Mouse (Mus musculus) heart, postnatal 14 days (tissue): ENCODE data around the gene Zfp169. TPM values are rescaled to one million over a fixed set of nuclear protein-coding genes. Genes with fewer than 3 reads are reported as not detected.

ENCODE experiments used
- DNase-seq, 2 experiments: peaks; one replicate each; pipeline ENCODE4 v3.0.0; 2021 to 2022
- intact Hi-C: fragments of 180-260 bp; cut with DNase I; formaldehyde crosslinking; loops from one replicate; pipeline ENCODE4 v1.15.1; 2025
- long read RNA-seq, 2 experiments: library from polyadenylated mRNA; stranded (forward); transcript quantifications; one replicate each; pipeline ENCODE4 v2.0.0; 2021
- total RNA-seq, 2 experiments: library from RNA; stranded (reverse); gene quantifications; 2 replicates each; pipeline ENCODE4 v1.2.3; 2021

Gene Zfp169
- 1 to 10 TPM; 4.6 to 5.5 TPM for total RNA-seq
- long read RNA-seq, experiment 1, partial matches to known transcripts: 0 of 1 reads
- long read RNA-seq, experiment 1, other reads (novel, unspliced or antisense): 1 of 1 reads
- long read RNA-seq, experiment 2: 0 reads

DNA sequence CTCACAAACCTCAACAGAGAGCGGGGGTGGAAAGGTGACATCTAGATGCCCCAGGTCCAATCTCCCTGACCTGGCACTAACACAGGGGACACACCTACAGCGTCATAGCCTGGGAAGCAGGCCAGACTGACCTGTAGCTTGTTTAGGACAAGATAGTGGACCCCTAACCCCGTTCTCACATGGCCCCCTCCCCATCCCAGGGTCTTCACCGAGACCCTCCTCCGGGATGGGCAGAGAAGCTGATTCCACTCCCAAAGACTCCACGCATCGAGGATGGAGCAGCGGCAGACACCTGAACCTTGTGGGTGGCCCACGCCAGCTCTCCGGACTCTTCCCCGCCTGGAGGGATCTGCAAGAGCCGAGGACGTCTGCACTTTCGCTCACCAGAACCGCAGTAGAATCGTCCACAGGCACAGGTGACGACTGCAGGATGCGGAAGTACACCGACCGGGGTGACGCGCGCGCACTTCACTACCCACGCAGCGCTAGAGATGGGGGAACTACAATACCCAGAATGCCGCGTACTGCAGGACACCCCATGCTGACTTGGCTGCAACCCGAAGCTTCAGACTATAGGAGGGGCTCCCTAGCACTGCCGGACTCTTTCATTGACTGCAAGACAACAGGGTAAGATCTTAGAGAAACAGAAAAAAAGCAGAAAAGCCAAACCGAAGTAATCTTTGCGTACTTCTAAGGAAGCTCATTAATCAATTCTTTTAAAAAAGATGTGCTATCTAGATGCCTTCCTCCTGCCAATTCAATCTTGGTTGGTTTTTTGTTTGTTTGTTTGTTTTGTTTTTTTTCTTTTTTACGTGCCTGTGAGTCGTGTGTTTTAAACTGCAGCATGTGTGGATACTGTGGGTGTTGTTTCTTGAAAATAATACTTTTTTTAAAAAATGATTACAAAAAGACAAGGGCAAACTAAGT, at the start of gene Zfp169, which contains the start of gene A830005F24Rik:
Zfp169 (minus strand) TSS at position 449 of the 927 bp plus-strand sequence.
A830005F24Rik (plus strand) TSS at position 568 of the 927 bp plus-strand sequence.
- DNase-seq: peak; percentile 71 to 79

DNA sequence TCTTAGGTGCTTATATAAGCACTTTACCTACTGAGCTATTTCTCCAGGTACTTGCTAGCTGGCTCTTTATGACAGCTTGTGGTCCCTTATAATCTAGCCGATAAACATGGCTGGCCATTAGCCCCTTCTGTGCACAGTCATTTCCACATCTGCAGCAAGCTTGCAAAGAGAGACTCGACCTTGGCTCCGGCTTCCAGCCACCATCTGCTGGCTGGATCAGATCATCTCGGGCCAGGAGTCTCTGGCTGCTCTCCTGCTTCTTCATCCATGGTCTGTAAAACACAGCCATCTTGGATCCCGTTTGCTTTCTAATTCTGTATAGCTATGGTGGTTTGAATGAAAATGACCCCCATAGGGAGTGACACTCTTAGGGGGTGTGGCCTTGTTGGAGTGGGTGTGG, 49.1 kb upstream of the Zfp169 start:
- intact Hi-C loops: no loop called here
- peak; percentile 39 to 55 for DNase-seq

More for the DNA sequence above, at the start of gene Zfp169, which contains the start of gene A830005F24Rik:
- intact Hi-C loops: no loop called here

DNA sequence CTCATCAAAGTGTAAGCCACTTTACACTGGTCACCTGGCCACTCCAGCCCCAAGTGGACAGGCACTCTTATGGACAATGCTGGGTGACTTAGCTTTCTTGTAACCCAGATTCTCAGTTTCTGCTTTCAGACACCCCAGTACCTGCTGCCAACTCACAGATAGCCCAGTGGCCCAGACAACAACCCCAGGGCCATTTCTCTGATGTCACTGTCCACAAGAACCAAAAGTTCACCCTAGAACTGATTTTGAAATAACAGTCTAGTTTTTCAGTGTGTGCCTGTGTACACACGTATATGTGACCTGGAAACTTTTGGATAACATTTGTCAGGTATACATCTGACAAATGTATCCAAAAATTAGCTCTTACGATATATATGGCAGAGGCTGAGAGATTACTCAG, 48.2 kb upstream of the Zfp169 start:
- no peak for DNase-seq
- intact Hi-C loops: no loop called here

DNA sequence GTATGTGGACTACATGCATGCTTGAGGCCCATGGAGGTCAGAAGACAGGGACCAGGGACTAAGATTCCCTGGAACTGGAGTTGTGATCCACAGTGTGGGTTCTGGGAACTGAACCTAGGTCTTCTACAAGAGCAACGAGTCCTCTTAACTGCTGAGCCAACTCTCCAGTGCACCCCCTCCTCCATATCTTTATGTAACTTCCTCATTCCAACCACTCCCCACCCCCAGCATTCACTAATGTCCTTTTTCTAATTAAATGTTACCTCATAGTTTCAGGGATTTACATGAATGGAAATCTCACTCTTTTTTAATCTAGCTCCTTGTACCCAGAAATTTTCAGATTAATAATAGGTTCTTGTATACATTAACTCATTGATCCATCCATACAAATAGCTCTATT, 42.7 kb upstream of the Zfp169 start:
- no peak for DNase-seq
- intact Hi-C loops: no loop called here

DNA sequence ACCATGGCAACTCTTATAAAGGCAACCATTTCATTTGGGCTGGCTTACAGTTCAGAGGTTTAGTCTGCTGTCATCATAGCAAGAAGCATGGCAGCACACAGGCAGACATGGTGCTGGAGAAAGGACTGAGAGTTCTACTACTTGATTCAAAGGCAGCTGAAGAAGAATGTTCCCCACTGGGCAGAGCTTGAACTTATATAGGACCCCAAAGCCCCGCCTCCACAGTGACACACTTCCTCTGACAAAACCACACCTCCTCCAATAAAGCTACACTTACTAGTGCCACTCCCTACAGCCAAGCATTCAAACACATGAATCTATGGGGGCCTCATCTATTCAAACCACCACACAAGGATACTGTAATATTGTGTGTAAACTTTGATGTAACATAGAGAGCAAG, 41.3 kb upstream of the Zfp169 start:
- no peak for DNase-seq
- intact Hi-C loops: no loop called here

DNA sequence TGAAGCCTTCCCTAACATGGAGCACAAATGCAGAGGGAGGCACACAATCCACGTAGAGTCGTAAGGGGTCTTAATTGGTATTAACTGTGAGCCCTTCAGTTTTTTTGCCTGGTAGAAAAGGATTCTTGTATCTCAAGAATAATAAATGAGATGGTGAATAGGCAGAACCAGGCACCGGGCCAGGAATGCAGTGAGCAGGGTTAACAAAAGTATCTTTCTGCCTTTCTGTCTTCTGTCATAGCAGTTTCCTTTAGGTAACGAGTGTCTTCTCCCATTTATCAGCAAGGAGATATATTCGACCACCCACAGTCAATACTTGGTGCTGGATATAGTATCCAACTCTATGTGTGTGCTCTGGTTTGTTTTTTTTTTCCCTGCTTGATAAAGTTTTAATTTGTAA, 40.3 kb upstream of the Zfp169 start:
- intact Hi-C loops: no loop called here
- no peak for DNase-seq

DNA sequence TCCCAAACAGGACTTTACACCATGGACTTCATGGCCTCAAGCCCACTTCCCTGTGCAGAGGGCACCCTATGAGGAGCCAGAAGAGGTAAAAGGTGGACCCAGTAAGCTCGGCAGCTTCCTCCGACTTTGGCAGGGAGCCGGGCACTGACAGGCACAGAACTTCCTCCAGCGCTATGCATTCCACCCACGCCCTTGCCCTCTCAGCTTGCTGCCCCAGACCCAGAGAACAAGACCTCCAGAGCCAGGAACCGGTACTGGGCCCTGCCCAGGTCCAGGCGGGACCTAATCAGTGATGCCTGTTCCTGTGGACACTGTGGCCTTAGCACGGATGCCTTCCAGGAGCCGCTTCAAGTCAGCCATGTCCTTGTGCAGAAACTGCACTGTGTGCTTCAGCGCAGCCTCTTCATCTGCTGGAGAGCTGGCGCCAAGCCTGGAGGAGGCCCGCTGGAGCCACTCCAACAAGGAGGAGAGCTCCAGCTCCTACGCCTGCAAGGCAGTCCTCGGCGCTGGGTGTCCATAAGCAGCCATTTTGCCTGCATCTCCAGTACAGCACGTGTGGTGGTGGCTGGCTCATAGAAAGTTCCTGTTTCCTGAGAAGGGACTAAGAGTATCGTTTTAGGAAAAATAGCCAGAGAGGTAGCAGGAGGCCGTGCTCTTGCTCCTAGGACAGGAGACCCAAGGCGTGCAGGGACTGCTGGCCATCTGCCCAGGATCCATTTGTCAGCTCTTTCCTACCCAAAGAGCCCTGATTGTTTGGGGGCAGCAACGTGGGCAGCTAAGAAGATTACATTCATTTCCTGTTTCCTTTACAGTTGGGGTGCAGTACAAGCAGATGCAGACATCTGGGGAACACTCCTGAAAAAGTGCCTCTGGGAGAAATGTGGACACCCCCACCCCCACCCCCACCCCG, 39.2 kb upstream of the Zfp169 start:
- intact Hi-C loops: no loop called here
- DNase-seq: peak; percentile 92 to 96

DNA sequence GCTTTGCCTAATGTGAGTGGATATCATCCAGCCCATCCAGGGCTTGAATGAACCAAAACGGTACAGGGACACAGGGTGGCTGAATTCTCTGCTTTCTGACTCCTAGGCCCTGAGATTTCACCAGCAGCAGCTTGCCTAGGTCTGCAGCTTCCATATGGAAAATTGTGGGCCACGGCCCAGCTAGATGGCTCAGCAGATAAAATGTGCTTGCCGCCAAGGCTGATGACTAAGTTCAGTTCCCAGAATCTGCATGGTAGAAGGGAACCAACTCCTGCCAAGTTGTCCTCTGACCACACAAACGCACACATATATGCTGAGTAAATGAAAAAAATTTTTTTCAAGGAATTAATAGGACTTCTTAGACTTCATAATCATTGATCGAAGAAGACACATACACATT, 35.0 kb upstream of the Zfp169 start:
- DNase-seq: no peak
- intact Hi-C loops: no loop called here

DNA sequence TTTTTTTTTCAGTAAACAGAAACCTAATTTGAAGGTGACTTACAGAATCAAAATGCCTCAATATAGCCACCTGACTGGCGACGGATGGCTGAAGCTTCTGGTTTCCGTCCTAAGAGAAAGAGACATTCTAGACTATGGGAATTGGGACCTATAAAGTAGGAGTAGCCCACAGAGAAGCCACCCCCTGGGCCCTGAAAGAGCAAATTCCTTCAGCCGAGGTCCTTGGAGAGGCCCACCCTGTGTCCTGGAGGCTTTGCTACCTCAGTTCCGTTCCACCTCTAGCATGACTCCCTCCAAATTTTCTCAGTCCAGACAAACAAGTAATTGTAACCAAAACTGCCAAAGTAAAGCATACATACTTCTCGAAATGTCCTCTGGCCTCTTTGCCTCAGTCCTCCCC, 34.4 kb upstream of the Zfp169 start:
- intact Hi-C loops: no loop called here
- DNase-seq: no peak

DNA sequence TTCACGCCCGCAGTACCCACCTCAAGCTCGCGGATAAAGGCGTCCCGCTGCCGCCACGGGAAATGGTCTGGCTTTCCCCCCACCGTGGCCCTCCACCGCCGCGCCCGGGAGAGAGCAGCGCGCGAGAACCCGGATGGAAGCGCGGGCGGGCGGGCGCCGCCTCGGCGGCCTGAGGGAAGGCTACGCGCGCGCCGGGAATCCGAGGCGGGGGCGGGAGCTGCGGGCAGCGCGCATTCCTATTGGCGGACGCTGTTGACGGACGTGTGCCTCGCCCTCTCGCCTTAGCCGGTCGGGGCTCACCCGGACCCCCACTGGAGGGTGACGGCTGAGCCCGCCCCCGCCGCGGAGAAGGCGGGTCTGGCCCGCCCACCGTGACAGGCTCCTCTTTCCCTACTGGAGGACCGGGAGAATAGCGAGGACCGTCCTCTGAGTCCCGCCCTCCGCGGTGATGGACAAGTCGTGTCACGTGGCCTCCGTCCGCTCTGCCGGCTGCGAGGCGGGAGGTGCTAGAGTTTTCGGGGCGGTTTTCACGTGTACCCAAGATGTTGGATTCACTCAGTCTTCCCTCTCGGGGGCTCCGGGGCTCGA, 33.2 kb upstream of the Zfp169 start:
- peak; percentile 100 for DNase-seq
- intact Hi-C loops: no loop called here

DNA sequence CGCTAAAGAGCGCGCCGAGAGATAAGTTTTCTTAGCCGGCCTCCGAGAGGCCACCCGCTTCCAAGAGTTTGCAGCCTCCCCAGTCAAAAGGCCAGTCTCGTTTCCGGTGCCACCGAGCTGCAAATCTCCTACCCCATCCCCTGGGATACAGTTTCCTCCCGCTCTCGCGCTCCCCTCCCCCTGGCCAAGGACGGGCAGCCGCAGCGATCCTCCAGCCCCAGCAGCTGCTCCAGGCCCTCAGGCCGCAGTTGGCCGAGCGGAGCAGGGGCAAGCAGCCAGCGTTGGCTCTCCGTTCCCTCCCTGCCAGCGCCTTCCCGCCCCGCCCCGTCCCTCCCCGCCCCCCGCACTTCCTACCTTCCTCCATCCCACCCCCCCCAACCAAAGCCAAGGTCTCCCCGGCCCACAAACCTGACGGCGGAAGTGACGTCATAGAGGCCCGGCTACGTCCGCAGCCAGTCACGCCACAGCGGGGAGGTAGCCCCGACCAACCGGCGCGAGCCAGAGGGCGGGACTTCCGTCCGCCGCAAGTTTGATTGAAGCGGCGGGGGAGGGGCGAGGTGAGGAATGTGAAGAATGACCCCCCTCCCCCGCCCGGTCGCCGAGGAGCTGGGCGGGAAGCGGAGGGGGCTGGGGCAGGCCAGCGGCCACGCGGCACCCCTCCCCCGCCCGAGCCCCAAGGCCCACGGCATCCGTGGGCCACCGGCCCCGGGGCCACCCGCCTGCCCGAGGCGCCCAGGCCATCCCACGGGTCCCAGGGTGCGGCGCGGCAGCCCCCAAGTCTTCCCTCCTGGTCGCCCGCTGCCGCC, 32.4 kb upstream of the Zfp169 start:
- intact Hi-C loops: loop anchor here (2.0 kb wide), 1 partner anchor 15 kb away; no protein-coding TSS in a partner anchor

DNA sequence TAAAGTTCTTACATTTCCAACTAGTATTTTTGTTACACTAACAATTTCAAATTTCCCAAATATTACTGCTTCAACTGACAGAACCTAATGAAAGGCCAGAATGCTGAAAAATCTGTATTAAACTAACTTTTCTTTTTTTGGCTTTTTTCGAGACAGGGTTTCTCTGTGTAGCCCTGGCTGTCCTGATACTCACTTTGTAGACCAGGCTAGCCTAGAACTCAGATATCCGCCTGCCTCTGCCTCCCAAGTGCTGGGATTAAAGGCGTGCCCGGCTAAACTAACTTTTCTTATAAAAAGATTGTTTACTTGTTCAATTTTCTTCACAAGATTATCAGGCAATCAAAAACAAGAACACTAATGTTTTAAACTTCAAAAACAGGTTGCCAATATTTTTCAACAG, 31.6 kb upstream of the Zfp169 start:
- intact Hi-C loops: loop anchor here (2.0 kb wide), 1 partner anchor 14 kb away; no protein-coding TSS in a partner anchor
- no peak for DNase-seq

More for the DNA sequence above, 32.4 kb upstream of the Zfp169 start:
- peak; percentile 98 for DNase-seq

DNA sequence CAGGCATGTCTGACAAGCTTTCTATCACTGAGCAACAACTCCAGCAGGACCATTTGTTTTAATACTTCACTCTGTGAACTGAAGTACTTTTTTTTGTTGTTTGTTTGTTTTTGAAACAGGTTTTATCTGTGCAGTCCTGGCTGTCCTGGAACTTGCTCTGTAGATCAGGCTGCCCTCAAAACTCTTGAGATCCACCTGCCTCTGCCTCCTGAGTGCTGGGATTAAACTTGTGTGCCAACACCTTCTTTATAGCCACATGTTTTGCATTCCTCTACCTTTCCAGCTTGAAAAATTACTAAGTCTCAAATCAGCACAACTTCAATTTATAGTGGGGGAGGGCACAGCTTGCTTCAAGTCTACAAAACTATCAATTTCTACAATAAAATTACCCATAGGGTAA, 31.1 kb upstream of the Zfp169 start:
- no peak for DNase-seq
- intact Hi-C loops: loop anchor here (2.0 kb wide), 1 partner anchor 14 kb away; no protein-coding TSS in a partner anchor

DNA sequence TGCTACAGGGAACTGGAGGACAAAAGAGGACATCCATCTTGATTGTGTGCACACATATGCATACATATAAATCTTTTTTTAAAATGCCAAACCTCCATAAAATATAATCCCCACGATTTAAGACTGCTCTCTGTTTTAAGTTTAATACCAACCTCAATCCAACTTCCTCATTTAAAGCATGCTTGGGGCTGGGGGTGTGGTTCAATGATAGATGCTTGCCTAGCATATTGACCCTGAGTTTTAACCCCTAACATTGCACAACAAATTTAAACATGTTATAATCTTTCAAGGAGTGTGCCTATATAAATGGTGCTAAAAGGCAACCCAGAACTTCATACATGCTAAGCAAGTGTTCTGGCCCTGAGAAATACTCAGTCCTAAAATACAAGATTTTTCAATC, 27.2 kb upstream of the Zfp169 start:
- no peak for DNase-seq
- intact Hi-C loops: no loop called here

DNA sequence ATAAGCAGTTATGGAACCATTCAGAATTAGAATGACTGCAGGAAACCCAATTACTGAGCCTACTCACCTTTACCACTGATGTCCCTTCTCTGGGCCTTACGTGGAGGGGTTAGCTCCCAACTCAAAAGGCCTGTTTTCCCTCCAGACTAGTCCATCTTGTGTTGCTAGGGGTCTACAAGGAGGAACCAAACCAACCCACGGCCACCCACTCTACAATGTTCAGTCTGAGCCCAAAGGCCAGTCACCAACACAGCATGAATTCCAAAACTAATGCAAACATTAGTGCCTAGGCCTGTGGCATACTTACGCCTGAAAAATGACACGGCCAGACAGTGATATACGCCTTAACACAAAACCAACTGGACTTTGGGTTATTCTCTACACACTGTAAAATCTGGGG, 20.2 kb upstream of the Zfp169 start:
- no peak for DNase-seq
- intact Hi-C loops: no loop called here

DNA sequence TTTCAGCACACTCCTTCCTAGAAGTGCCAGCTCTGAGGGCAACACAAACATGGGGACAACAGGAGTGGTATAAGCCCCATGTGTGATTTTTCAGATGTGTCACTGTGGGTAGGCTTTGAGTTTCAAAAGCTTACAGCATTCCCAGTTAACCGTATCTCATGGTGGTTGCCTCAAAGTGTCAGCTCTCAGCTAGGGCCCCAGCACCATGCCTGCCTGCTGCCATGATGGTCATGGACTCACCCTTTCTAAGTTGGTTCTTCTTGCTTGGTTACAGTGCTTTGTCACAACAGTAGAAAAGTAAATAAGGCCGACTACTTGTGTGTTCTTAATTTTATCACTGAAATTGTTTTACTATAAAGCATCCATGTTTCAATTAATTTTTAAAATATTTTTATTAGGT, 18.2 kb upstream of the Zfp169 start:
- intact Hi-C loops: loop anchor here (2.0 kb wide), 1 partner anchor 13 kb away; no protein-coding TSS in a partner anchor
- DNase-seq: no peak

DNA sequence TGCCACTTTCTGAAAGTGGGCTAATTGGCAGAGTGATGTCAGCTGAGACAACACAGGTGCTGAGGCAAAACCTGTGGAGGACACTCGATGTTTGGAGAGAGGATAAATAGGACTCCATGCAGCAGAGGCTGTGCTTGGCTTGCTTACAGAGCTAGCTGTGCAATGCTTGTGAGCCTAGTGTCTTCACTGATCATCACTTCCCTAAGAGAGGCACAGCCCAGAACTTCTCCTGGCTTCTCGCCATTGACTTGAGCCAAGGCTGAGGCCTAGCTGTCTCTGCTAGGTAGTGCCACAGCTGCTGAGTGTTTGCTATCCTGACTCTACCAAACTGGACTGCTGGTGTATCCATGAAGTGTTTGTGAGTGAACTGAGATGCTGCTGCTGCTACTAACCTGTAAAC, 17.4 kb upstream of the Zfp169 start:
- intact Hi-C loops: loop anchor here (2.0 kb wide), 1 partner anchor 14 kb away; no protein-coding TSS in a partner anchor

DNA sequence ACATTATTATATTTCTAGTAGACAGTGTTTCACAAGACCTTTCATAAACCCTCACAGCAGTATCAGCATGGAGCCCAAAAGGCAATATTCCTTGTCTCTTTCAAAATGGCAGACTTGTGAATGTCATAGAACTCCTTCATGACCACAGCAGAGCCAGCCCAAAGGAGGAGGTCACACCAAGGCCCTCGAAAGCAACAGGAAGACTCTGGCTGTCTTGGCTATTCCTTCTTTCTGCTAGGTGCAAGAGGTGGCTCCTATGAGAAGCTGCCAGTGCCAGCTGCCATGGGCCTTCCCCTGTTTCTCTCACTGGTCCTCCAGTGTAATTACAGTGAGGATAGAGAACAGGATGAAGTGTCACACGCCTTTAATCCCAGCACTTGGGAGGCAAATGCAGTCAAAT, 15.8 kb upstream of the Zfp169 start:
- intact Hi-C loops: loop anchor here (10.0 kb wide), 1 partner anchor 276 kb away; no protein-coding TSS in a partner anchor

More for the DNA sequence above, 17.4 kb upstream of the Zfp169 start:
- peak; percentile 41 to 63 for DNase-seq

More for the DNA sequence above, 15.8 kb upstream of the Zfp169 start:
- no peak for DNase-seq
